In the genomic region with DNA sequence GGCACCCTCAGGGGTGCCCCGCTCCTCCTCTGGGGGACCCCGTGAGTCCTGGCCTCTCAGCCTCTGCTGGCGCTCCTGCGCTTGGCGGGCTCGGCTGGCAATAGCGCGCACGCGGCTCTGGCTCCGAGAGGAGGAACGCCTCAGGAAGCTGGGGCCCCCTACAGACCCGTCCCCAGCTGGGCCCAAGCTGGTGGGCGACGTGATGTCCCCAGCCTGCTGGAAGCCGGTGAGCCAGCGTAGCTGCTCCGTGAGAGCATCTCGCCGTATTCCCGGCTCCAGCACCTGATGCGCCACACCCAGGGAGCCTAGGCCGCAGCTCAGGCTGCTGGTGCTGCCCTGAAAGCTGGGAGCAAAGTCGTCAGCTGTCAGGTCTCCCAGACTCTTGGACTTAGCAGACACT, we compare ENCODE assay signal across 10 mouse cellular contexts. TPM values are rescaled to one million over a fixed set of nuclear protein-coding genes. Genes with fewer than 3 reads are reported as not detected.
DNase-seq lines count a peak whose midpoint lies in the region; TF ChIP-seq lines count a peak whose summit lies in the region.
"Had no signal": no experiment of that assay in that cellular context is flagged by ENCODE, and none has a peak within 500 bp of the region (broad histone marks: within the 10 kb centered on the region; RNA-seq: fewer than 3 reads in every experiment).

No protein-coding gene starts in this region.

- H3K4me1 ChIP-seq in thymus, adult 2 months (replicated peaks; ENCODE audit: control insufficient read depth, insufficient read depth, low read length) = no peaks in the 10 kb centered on the region; the same call in 1 of the 2 replicates
- peaks cover 46% of the 10 kb centered on the region for H3K4me1 ChIP-seq in limb, embryonic 10.5 days

- intact Hi-C loops in gastrocnemius, adult 2 months (cut with DNase I) = no loop called here

- DNase-seq in gastrocnemius, adult 2 months = peak; percentile 22
- DNase-seq in gastrocnemius, adult 18-20 months (ENCODE audit: low spot score) = no peak
- peak; percentile 40 for DNase-seq in thymus, postnatal 4 days
- DNase-seq in thymus, adult 2 months = no peak
- peak; percentile 44 for DNase-seq in limb, embryonic 10.5 days (ENCODE audit: low spot score)
- DNase-seq in urinary bladder, postnatal 14 days (ENCODE audit: low spot score) = no peak
- no peak for DNase-seq in right cerebral cortex, postnatal 10 days (ENCODE audit: low spot score in 2 of 2)
- DNase-seq in spleen, adult 12 weeks (ENCODE audit: low spot score) = no peak
- DNase-seq: gastrocnemius, postnatal 14 days had no signal

- H3K36me3 ChIP-seq in thymus, adult 2 months (ENCODE audit: control insufficient read depth, insufficient read depth, low read length) = peaks cover 20% of the 10 kb centered on the region
- H3K36me3 ChIP-seq in limb, embryonic 10.5 days = peaks cover 39% of the 10 kb centered on the region

- WGBS in thymus, adult 2 months = 43% methylated on average over 24 of the region's 24 CpGs
- 22% methylated on average over 24 of the region's 24 CpGs for WGBS in limb, embryonic 10.5 days

- TF ChIP-seq CTCF in gastrocnemius, adult 2 months (IDR thresholded peaks at IDR 0.05) = no peak
- TF ChIP-seq CTCF in thymus, adult 2 months (IDR thresholded peaks at IDR 0.05; ENCODE audit: borderline replicate concordance, control insufficient read depth, extremely low read depth, insufficient read depth, low read length, poor library complexity) = no peak

- no peak overlapping the region for H3K4me3 ChIP-seq in gastrocnemius, adult 2 months
- no peak overlapping the region for H3K4me3 ChIP-seq in thymus, adult 2 months (ENCODE audit: control insufficient read depth, insufficient read depth, low read length)
- H3K4me3 ChIP-seq in limb, embryonic 10.5 days = peak overlapping the region; percentile 16; the same call in 1 of the 2 replicates

- no peak overlapping the region for H3K27ac ChIP-seq in gastrocnemius, adult 2 months
- no peak overlapping the region for H3K27ac ChIP-seq in thymus, adult 2 months (ENCODE audit: control insufficient read depth, insufficient read depth, low read length)
- H3K27ac ChIP-seq in limb, embryonic 10.5 days = peak overlapping the region; percentile 32; the same call in 1 of the 2 replicates
- H3K27ac ChIP-seq: macrophage had no signal

- no peak for TF ChIP-seq POLR2A in thymus, adult 2 months (IDR thresholded peaks at IDR 0.05; ENCODE audit: control insufficient read depth, extremely low read depth, insufficient read depth, low read length, poor library complexity)

- no peaks in the 10 kb centered on the region for H3K27me3 ChIP-seq in thymus, adult 2 months (ENCODE audit: control insufficient read depth, insufficient read depth, low read length)
- H3K27me3 ChIP-seq in limb, embryonic 10.5 days (ENCODE audit: low read depth, poor library complexity, severe bottlenecking) = peaks cover 26% of the 10 kb centered on the region

- H3K9me3 ChIP-seq in limb, embryonic 10.5 days (replicated peaks) = no peaks in the 10 kb centered on the region

RNA-seq across cellular contexts. Expression of gene Pank4, which starts 19.8 kb away (rescaled TPM):
- total RNA-seq in gastrocnemius, adult 2 months (2021) = 10 to 100 TPM; 33.8 to 43.6 TPM
- total RNA-seq in gastrocnemius, adult 18-20 months (2021) = 10 to 100 TPM; 31.9 to 35.6 TPM
- 121 and 155 TPM in 2 replicates for polyA plus RNA-seq in thymus, adult 2 months (2012; rRNA removed)
- 45.8 and 56.5 TPM in 2 replicates for polyA plus RNA-seq in limb, embryonic 10.5 days (2016; fragmentation: Nextera tagmentation; extraction: Ambion mirVana)

RNA-seq across cellular contexts. Expression of gene Hes5, which starts 23.0 kb away (rescaled TPM):
- total RNA-seq in gastrocnemius, adult 2 months (2021) = not detected
- total RNA-seq in gastrocnemius, adult 18-20 months (2021) = not detected
- polyA plus RNA-seq in thymus, adult 2 months (2012; rRNA removed) = 4.1 and 5.6 TPM in 2 replicates
- 0.33 and 1.1 TPM in 2 replicates for polyA plus RNA-seq in limb, embryonic 10.5 days (2016; fragmentation: Nextera tagmentation; extraction: Ambion mirVana)
- polyA plus RNA-seq: macrophage had no signal

RNA-seq across cellular contexts. Expression of gene Tnfrsf14, which starts 55.4 kb away (rescaled TPM):
- total RNA-seq in gastrocnemius, adult 2 months (2021) = 1 to 10 TPM; 1.1 to 2.5 TPM
- total RNA-seq in gastrocnemius, adult 18-20 months (2021) = 1 to 10 TPM; 1.3 to 1.9 TPM
- polyA plus RNA-seq in thymus, adult 2 months (2012; rRNA removed) = 215 and 227 TPM in 2 replicates
- polyA plus RNA-seq in limb, embryonic 10.5 days (2016; fragmentation: Nextera tagmentation; extraction: Ambion mirVana) = 0.55 and 2.4 TPM in 2 replicates

Comparison
In these comparisons a context has a peak if more than half of its experiments do, and no peak if none do; other contexts are left out.
1. DNase-seq: peak in gastrocnemius, adult 2 months (single experiment), thymus, postnatal 4 days (single experiment) and limb, embryonic 10.5 days (single experiment); none in gastrocnemius, adult 18-20 months (single experiment), thymus, adult 2 months (single experiment), urinary bladder, postnatal 14 days (single experiment), right cerebral cortex, postnatal 10 days (0 of 2) and spleen, adult 12 weeks (single experiment).